Mouse (Mus musculus): Measurements from ENCODE around the gene Cyp21a1.
"Not testable (repeated sequence)": the region's sequence is repeated elsewhere in the genome, so short reads cannot be mapped to it uniquely, and the experiment has no call there.

Gene Cyp21a1

GRCm38 (mm10) chr17:34803367-34803766 is 994 bp downstream of the Cyp21a1 start:
- DNase-seq: not testable (repeated sequence)

- DNase-seq: not testable (repeated sequence)
Measured at GRCm38 (mm10) chr17:34802756-34803155, 1.6 kb downstream of the Cyp21a1 start.

- DNase-seq: not testable (repeated sequence)
Measured at GRCm38 (mm10) chr17:34800781-34801305, 3.5 kb downstream of the Cyp21a1 start.

GRCm38 (mm10) chr17:34799531-34799925 is 4.8 kb downstream of the Cyp21a1 start:
- no peak for DNase-seq

GRCm38 (mm10) chr17:34798866-34799530 is 5.4 kb downstream of the Cyp21a1 start:
- no peak for DNase-seq

- DNase-seq: not testable (repeated sequence)
Measured at GRCm38 (mm10) chr17:34798071-34798470, 6.3 kb downstream of the Cyp21a1 start.

GRCm38 (mm10) chr17:34797211-34797995 is 7.0 kb downstream of the Cyp21a1 start:
- DNase-seq: not testable (repeated sequence)

GRCm38 (mm10) chr17:34796311-34797140 is 7.8 kb downstream of the Cyp21a1 start:
- no peak for DNase-seq

GRCm38 (mm10) chr17:34795633-34796032 is 8.7 kb downstream of the Cyp21a1 start:
- DNase-seq: peak; percentile 30

- DNase-seq: no peak
Measured at GRCm38 (mm10) chr17:34795016-34795415, 9.3 kb downstream of the Cyp21a1 start.

- DNase-seq: no peak
Measured at GRCm38 (mm10) chr17:34777680-34778325, 26.6 kb downstream of the Cyp21a1 start.

- no peak for DNase-seq
Measured at GRCm38 (mm10) chr17:34761471-34761870, 42.9 kb downstream of the Cyp21a1 start.
